Mouse (Mus musculus) kidney, adult 2 months (tissue): Measurements from ENCODE around the gene Nfatc2. TPM values are rescaled to one million over a fixed set of nuclear protein-coding genes. Genes with fewer than 3 reads are reported as not detected.

ENCODE experiments used
- DNase-seq: peaks from one replicate; pipeline ENCODE4 v3.0.0; 2021
- H3K27ac ChIP-seq: fragments of 200-500 bp; 2 replicates; pipeline ENCODE4 v1.5.1; 2012; ENCODE audit warnings: low read depth, low read length, control low read depth, inconsistent platforms; ENCODE audit not compliant: insufficient read depth
- H3K27me3 ChIP-seq: fragments of 200-500 bp; replicated peaks from 2 replicates; pipeline ENCODE4 v1.6.1; 2012; ENCODE audit warnings: mild to moderate bottlenecking, moderate library complexity, low read length, inconsistent platforms; ENCODE audit not compliant: control insufficient read depth, insufficient read depth
- H3K36me3 ChIP-seq: fragments of 200-500 bp; 2 replicates; pipeline ENCODE4 v1.6.1; 2012; ENCODE audit warnings: mild to moderate bottlenecking, moderate library complexity, low read length, inconsistent platforms; ENCODE audit not compliant: control insufficient read depth, insufficient read depth
- H3K4me1 ChIP-seq: fragments of 200-500 bp; 2 replicates; pipeline ENCODE4 v1.6.1; 2011; ENCODE audit warnings: low read length; ENCODE audit not compliant: control insufficient read depth, insufficient read depth
- H3K4me3 ChIP-seq: fragments of 200-500 bp; 2 replicates; pipeline ENCODE4 v1.5.1; 2011; ENCODE audit warnings: mild to moderate bottlenecking, low read depth, low read length, control low read depth; ENCODE audit not compliant: insufficient read depth
- CTCF ChIP-seq: fragments of 200-500 bp; conservative IDR thresholded peaks from 2 replicates; pipeline ENCODE4 v1.5.1; 2011; ENCODE audit warnings: low read depth, mild to moderate bottlenecking, control low read depth, low read length, moderate library complexity, mixed read lengths; ENCODE audit not compliant: insufficient read depth, insufficient read length
- POLR2A ChIP-seq: fragments of 200-500 bp; IDR thresholded peaks from one replicate; pipeline ENCODE4 v1.6.1; 2011; ENCODE audit warnings: low read depth, low read length, control low read depth
- WGBS: fragments of 180-500 bp; shearing (Covaris S2); methylation state at CpG from one replicate; pipeline ENCODE4 v1.1.7; 2018; 5-methylcytosine and 5-hydroxymethylcytosine counted together
- polyA plus RNA-seq: library from polyadenylated mRNA; depleted of rRNA; stranded (reverse); fragments of >200 nt; gene quantifications from 2 replicates; pipeline ENCODE4 v1.2.3, GENCODE M21; 2012

Gene Nfatc2
- polyA plus RNA-seq, 1 experiment: 3.4 TPM

DNA sequence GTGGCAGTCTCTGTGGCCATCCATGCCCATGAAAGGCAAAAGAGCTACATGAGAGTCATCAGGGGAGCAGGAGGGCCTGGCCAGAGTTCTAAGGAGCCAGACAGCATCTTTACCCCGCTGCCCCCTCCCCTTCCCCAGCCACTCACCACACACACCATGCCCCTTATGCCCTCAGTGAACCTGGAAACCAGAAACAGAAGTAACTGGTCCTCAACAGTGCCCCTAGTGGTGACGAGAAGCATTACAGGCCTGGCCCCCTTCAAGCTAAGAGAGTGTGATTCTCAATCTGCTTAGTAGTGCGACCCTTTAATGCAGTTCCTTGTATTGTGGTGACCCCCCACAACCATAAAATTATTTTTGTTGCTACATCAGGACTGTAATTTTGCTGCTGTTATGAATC lies 150.5 kb downstream of the Nfatc2 start:
- TF ChIP-seq CTCF: peak; percentile 76
- TF ChIP-seq POLR2A: no peak
- no peak overlapping the region for H3K4me3 ChIP-seq
- H3K27ac ChIP-seq: no peak overlapping the region
- WGBS: 19% methylated on average over 3 of the region's 3 CpGs
- no peaks in the 10 kb centered on the region for H3K4me1 ChIP-seq
- H3K36me3 ChIP-seq: no peaks in the 10 kb centered on the region
- H3K27me3 ChIP-seq: no peaks in the 10 kb centered on the region
- no peak for DNase-seq

DNA sequence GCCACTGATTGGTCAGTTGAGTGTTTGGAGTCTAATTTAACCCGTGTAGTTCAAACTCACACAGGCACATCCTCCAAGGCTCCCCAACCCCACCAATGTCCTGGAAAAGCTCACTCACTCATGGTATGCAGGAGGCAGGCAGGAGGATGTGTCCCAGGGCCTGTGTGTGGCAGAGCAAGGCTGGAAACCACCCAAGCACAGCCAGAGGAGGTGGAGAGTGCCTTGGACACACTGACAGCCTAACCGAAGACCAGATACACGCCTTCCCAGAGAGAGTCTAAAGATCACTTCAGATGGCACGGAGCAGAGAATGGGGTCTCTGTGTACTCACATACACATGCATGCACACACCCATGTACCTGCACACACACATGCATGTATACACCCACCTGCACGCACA lies 153.4 kb downstream of the Nfatc2 start:
- no peak overlapping the region for H3K27ac ChIP-seq
- H3K4me1 ChIP-seq: no peaks in the 10 kb centered on the region
- H3K27me3 ChIP-seq: no peaks in the 10 kb centered on the region
- no peak overlapping the region for H3K4me3 ChIP-seq
- WGBS: 45% methylated on average over 5 of the region's 5 CpGs
- TF ChIP-seq CTCF (no peak), POLR2A (no peak)
- DNase-seq: peak; percentile 45
- no peaks in the 10 kb centered on the region for H3K36me3 ChIP-seq

DNA sequence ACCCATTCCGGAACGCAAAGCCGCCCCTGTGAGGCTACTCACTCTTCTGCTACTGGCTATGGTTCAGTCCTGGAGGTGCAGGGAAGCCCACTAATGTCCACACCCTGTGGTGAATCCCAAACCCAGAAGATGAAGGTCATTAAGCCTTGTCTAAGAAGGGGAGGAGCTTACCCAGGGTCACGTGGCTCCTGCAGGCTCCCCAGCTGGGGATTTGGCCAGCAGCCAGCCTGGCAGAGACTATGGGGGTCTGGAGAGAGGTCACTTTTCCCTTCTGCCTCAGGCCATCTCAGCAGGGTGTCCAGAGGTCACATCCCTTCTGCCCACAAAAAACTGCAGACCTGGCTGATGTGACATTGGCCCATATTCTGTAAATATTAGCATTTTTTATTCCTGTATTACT lies 153.9 kb downstream of the Nfatc2 start:
- no peak overlapping the region for H3K4me3 ChIP-seq
- no peak overlapping the region for H3K27ac ChIP-seq
- 28% methylated on average over 4 of the region's 4 CpGs for WGBS
- TF ChIP-seq CTCF (no peak), POLR2A (no peak)
- no peak for DNase-seq
- no peaks in the 10 kb centered on the region for H3K4me1 ChIP-seq
- no peaks in the 10 kb centered on the region for H3K27me3 ChIP-seq
- H3K36me3 ChIP-seq: no peaks in the 10 kb centered on the region

DNA sequence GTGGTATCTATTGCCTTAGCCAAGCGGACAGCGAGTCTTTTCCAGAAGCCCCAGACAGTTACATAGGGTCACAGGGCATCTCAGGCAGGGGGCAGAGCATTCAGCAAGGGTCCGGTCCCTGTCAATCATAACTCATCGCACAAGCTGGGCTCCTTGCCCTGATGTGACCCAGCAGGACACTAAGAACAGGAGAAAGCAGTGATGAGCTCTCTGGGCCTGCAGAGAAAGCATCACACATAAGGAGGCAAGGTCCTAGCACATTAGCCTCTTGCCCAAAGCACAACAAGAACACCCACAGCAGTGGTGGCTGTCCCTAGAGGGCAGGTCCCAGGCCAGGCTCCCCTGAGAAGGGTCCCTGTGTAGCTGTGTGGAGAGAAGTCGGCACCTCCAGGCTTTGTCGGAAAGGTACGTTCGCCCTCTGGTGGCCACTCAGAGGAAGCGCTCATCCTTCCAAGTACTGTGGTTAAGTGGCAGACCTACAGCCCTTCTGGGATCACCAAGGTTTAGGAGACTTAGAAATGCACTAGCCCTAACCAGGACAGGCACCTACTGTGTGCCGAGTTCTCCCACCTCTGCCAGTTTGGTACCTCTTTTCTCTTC lies 156.1 kb downstream of the Nfatc2 start:
- no peak overlapping the region for H3K27ac ChIP-seq
- H3K36me3 ChIP-seq: no peaks in the 10 kb centered on the region
- H3K27me3 ChIP-seq: no peaks in the 10 kb centered on the region
- WGBS: 35% methylated on average over 10 of the region's 10 CpGs
- TF ChIP-seq POLR2A (no peak), CTCF (peak; percentile 88)
- H3K4me3 ChIP-seq: no peak overlapping the region
- H3K4me1 ChIP-seq: no peaks in the 10 kb centered on the region
- peak; percentile 49 for DNase-seq

DNA sequence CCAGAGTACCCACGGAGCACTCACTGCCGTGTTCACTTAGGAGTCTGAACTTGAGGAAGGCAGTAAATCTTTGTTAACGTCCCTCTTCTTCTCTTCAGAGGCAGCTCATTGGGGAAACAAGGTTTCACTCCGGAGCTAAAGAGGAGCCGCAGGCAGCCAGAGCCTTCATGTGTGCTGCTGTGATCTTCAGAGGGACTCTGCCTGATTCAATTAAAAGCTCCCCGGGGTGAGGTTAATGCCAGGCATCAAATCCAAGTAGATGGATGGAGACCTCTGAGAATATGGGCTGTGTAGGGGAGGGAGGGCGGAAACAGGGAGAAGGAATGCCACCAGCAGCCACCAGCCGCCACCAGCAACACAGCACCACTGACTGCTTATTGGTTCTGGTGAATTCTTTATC lies 157.3 kb downstream of the Nfatc2 start:
- Histone ChIP-seq H3K4me3 (no peak overlapping the region), H3K27ac (no peak overlapping the region), H3K4me1 (no peaks in the 10 kb centered on the region), H3K27me3 (no peaks in the 10 kb centered on the region), H3K36me3 (no peaks in the 10 kb centered on the region)
- WGBS: 27% methylated on average over 8 of the region's 8 CpGs
- TF ChIP-seq CTCF (no peak), POLR2A (no peak)
- no peak for DNase-seq

DNA sequence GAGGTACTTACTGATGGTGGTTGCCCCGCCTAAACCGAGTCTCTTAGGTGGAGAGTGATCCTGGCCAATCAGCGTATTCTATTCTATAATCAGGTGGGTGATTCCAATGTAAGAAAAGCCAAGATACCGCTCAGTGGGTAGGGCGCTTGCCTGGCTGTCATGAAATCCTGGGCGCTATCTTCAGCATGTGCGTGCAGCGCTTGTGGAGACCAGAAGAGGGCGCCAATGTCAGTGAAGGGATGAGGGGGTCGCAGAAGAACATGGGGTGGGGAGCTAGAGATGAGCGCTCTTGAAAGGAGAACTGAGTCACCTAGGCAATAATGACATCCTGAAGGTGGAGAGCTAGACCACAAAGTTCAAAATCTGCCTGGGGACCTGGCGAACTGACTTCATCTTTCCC lies 160.0 kb downstream of the Nfatc2 start:
- H3K27me3 ChIP-seq: no peaks in the 10 kb centered on the region
- TF ChIP-seq POLR2A (no peak), CTCF (no peak)
- no peak overlapping the region for H3K27ac ChIP-seq
- no peak overlapping the region for H3K4me3 ChIP-seq
- WGBS: 92% methylated on average over 12 of the region's 12 CpGs
- no peaks in the 10 kb centered on the region for H3K4me1 ChIP-seq
- DNase-seq: no peak
- no peaks in the 10 kb centered on the region for H3K36me3 ChIP-seq

DNA sequence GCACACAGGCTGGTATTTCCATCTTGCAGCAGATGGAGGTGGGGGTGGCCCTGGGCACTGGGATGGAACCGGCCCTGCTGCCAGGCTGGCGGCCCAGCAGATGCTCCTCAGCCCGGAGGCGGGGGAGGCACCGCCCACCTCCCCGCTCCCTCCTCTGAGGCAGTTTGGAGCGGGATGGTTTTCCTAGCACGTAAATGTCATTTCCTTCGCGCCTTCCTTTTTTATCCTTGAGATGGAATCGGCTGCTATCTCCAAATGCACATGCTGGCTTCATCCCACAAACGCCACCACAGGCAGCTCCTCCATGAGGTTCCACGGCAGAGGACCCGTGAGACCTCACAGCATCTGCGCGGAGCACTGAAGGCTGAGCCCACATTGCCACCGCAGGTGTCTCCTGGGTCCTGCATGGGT lies 160.5 kb downstream of the Nfatc2 start:
- Histone ChIP-seq H3K4me1 (no peaks in the 10 kb centered on the region), H3K4me3 (no peak overlapping the region), H3K27me3 (no peaks in the 10 kb centered on the region), H3K27ac (no peak overlapping the region), H3K36me3 (no peaks in the 10 kb centered on the region)
- TF ChIP-seq CTCF: no peak
- no peak for TF ChIP-seq POLR2A
- DNase-seq: no peak
- 47% methylated on average over 17 of the region's 17 CpGs for WGBS
